Mouse (Mus musculus) retina, adult 2 months (tissue): ENCODE measurements at regions not wholly inside any gene's neighbourhood (a gene's known extent, or its start where the extent isn't known, plus 50 kb on each side); places are given as distances from the start of the nearest gene placed in this dataset.

ENCODE experiments used
- DNase-seq: peaks from one replicate; pipeline ENCODE4 v3.0.0-alpha.2; 2012; ENCODE audit warnings: low read depth, low spot score

- no peak for DNase-seq
Measured at GRCm38 (mm10) chr10:44641616-44642015, 113.3 kb upstream of the Prdm1 start.

- no peak for DNase-seq
Measured at GRCm38 (mm10) chr10:44640620-44641019, 112.3 kb upstream of the Prdm1 start.

GRCm38 (mm10) chr10:44638678-44639077 is 110.4 kb upstream of the Prdm1 start:
- DNase-seq, result no peak

GRCm38 (mm10) chr10:44636786-44637185 is 108.5 kb upstream of the Prdm1 start:
- no peak for DNase-seq

- DNase-seq, result no peak
Measured at GRCm38 (mm10) chr10:44636061-44636460, 107.8 kb upstream of the Prdm1 start.

GRCm38 (mm10) chr10:44631584-44631983 is 103.3 kb upstream of the Prdm1 start:
- DNase-seq, result no peak

GRCm38 (mm10) chr10:44630485-44630884 is 102.2 kb upstream of the Prdm1 start:
- DNase-seq, result no peak

GRCm38 (mm10) chr10:44628387-44628786 is 100.1 kb upstream of the Prdm1 start:
- DNase-seq, result no peak

GRCm38 (mm10) chr10:44627431-44627830 is 99.1 kb upstream of the Prdm1 start:
- DNase-seq, result no peak

GRCm38 (mm10) chr10:44625521-44625920 is 97.2 kb upstream of the Prdm1 start:
- no peak for DNase-seq

- DNase-seq, result no peak
Measured at GRCm38 (mm10) chr10:44615586-44615985, 87.3 kb upstream of the Prdm1 start.

GRCm38 (mm10) chr10:44612571-44612970 is 84.3 kb upstream of the Prdm1 start:
- DNase-seq, result no peak

GRCm38 (mm10) chr10:44611399-44611798 is 83.1 kb upstream of the Prdm1 start:
- DNase-seq, result no peak

GRCm38 (mm10) chr10:44609187-44609586 is 80.9 kb upstream of the Prdm1 start:
- DNase-seq, result no peak

- no peak for DNase-seq
Measured at GRCm38 (mm10) chr10:44607334-44607851, 79.1 kb upstream of the Prdm1 start.

- DNase-seq, result no peak
Measured at GRCm38 (mm10) chr10:44604512-44604911, 76.2 kb upstream of the Prdm1 start.

- no peak for DNase-seq
Measured at GRCm38 (mm10) chr10:44603461-44603860, 75.2 kb upstream of the Prdm1 start.

GRCm38 (mm10) chr10:44601550-44601949 is 73.2 kb upstream of the Prdm1 start:
- DNase-seq, result no peak

GRCm38 (mm10) chr10:44599964-44600334 is 71.6 kb upstream of the Prdm1 start:
- DNase-seq, result no peak

- no peak for DNase-seq
Measured at GRCm38 (mm10) chr10:44599331-44599963, 71.1 kb upstream of the Prdm1 start.

- DNase-seq, result no peak
Measured at GRCm38 (mm10) chr10:44598615-44599014, 70.3 kb upstream of the Prdm1 start.

- no peak for DNase-seq
Measured at GRCm38 (mm10) chr10:44595932-44596331, 67.6 kb upstream of the Prdm1 start.

- no peak for DNase-seq
Measured at GRCm38 (mm10) chr10:44589842-44590241, 61.5 kb upstream of the Prdm1 start.

GRCm38 (mm10) chr10:44589352-44589751 is 61.1 kb upstream of the Prdm1 start:
- DNase-seq, result no peak
